Mouse (Mus musculus): ENCODE measurements around the gene Prkca.

The Prkca gene

GRCm38 (mm10) chr11:108260775-108261517, 82.8 kb downstream of the Prkca start:
- DNase-seq (ENCODE audit: low spot score): no peak

- DNase-seq (ENCODE audit: low spot score): no peak
Measured at GRCm38 (mm10) chr11:108259391-108259790, 84.3 kb downstream of the Prkca start.

GRCm38 (mm10) chr11:108258811-108259266, 84.9 kb downstream of the Prkca start:
- no peak for DNase-seq (ENCODE audit: low spot score)

- DNase-seq (ENCODE audit: low spot score): no peak
Measured at GRCm38 (mm10) chr11:108257921-108258320, 85.8 kb downstream of the Prkca start.

GRCm38 (mm10) chr11:108254681-108255080, 89.0 kb downstream of the Prkca start:
- DNase-seq (ENCODE audit: low spot score): no peak

GRCm38 (mm10) chr11:108251924-108252775, 91.6 kb downstream of the Prkca start:
- no peak for DNase-seq (ENCODE audit: low spot score)

- DNase-seq (ENCODE audit: low spot score): no peak
Measured at GRCm38 (mm10) chr11:108250829-108251637, 92.7 kb downstream of the Prkca start.

GRCm38 (mm10) chr11:108250146-108250635, 93.5 kb downstream of the Prkca start:
- DNase-seq (ENCODE audit: low spot score): no peak

- DNase-seq (ENCODE audit: low spot score): no peak
Measured at GRCm38 (mm10) chr11:108249487-108249886, 94.2 kb downstream of the Prkca start.

- DNase-seq (ENCODE audit: low spot score): no peak
Measured at GRCm38 (mm10) chr11:108249047-108249403, 94.7 kb downstream of the Prkca start.

- no peak for DNase-seq (ENCODE audit: low spot score)
Measured at GRCm38 (mm10) chr11:108248218-108249046, 95.3 kb downstream of the Prkca start.

GRCm38 (mm10) chr11:108247121-108247863, 96.4 kb downstream of the Prkca start:
- no peak for DNase-seq (ENCODE audit: low spot score)

- no peak for DNase-seq (ENCODE audit: low spot score)
Measured at GRCm38 (mm10) chr11:108246267-108246702, 97.4 kb downstream of the Prkca start.

- DNase-seq (ENCODE audit: low spot score): no peak
Measured at GRCm38 (mm10) chr11:108244241-108244640, 99.5 kb downstream of the Prkca start.

- DNase-seq (ENCODE audit: low spot score): no peak
Measured at GRCm38 (mm10) chr11:108243633-108244032, 100.1 kb downstream of the Prkca start.

GRCm38 (mm10) chr11:108240924-108241498, 102.7 kb downstream of the Prkca start:
- DNase-seq (ENCODE audit: low spot score): no peak

- DNase-seq (ENCODE audit: low spot score): no peak
Measured at GRCm38 (mm10) chr11:108239173-108239572, 104.6 kb downstream of the Prkca start.

- DNase-seq (ENCODE audit: low spot score): no peak
Measured at GRCm38 (mm10) chr11:108236754-108237428, 106.8 kb downstream of the Prkca start.

GRCm38 (mm10) chr11:108236195-108236594, 107.5 kb downstream of the Prkca start:
- DNase-seq (ENCODE audit: low spot score): no peak

Data from ovary, postnatal 36 days (tissue).